Mouse (Mus musculus) CH12.LX (cell line): ENCODE results near the gene Sgsm2. TPM values are rescaled to one million over a fixed set of nuclear protein-coding genes. Genes with fewer than 3 reads are reported as not detected.

Source experiments
- DNase-seq: peaks from one replicate; pipeline ENCODE4 v3.0.0-alpha.2; 2013; ENCODE audit errors: extremely low read depth
- H3K27ac ChIP-seq: 2 replicates; pipeline ENCODE4 v1.5.1; 2012; ENCODE audit warnings: low read depth, mild to moderate bottlenecking, control low read depth, moderate library complexity; ENCODE audit not compliant: insufficient read depth
- H3K27me3 ChIP-seq: replicated peaks from 2 replicates; pipeline ENCODE3; 2012; ENCODE audit warnings: inconsistent platforms
- H3K36me3 ChIP-seq, 2 experiments: replicated peaks in 1 of 2; 2 replicates each; pipeline versions ENCODE3 to v1.6.1; 2012; ENCODE audit warnings: inconsistent platforms in 1 of 2, low read length in 1 of 2, mild to moderate bottlenecking in 1 of 2, mixed read lengths in 1 of 2, moderate library complexity in 1 of 2; ENCODE audit not compliant: control insufficient read depth in 1 of 2, insufficient read depth in 1 of 2
- H3K4me1 ChIP-seq, 2 experiments: 2 replicates each; pipeline ENCODE4 v1.6.1; 2012; ENCODE audit warnings: inconsistent platforms in 1 of 2, moderate library complexity in 1 of 2; ENCODE audit not compliant: insufficient read depth in 2 of 2, control insufficient read depth in 1 of 2
- H3K4me2 ChIP-seq: 2 replicates; pipeline ENCODE4 v1.6.1; 2012; ENCODE audit warnings: low read depth, mild to moderate bottlenecking, control low read depth; ENCODE audit not compliant: poor library complexity, insufficient read depth, severe bottlenecking
- H3K4me3 ChIP-seq, 3 experiments: fragments of 150-350 bp in 1 of 3; sonication (generic) in 1 of 3; replicated peaks in 1 of 3; 2 replicates each; pipeline versions ENCODE3 to v1.5.1; 2011 to 2012; ENCODE audit warnings: low read depth in 2 of 3, low read length in 2 of 3, mild to moderate bottlenecking in 2 of 3, moderate library complexity in 2 of 3, control low read depth in 1 of 3, improper control_type of control experiment in 1 of 3, inconsistent platforms in 1 of 3, mixed read lengths in 1 of 3; ENCODE audit not compliant: poor library complexity in 1 of 3
- H3K79me2 ChIP-seq: replicated peaks from 2 replicates; pipeline ENCODE4 v1.6.1; 2012; ENCODE audit warnings: mild to moderate bottlenecking, moderate library complexity; ENCODE audit not compliant: control insufficient read depth, poor library complexity, insufficient read depth, severe bottlenecking; ENCODE audit errors: extremely low read depth
- H3K9ac ChIP-seq: 2 replicates; pipeline ENCODE4 v1.6.1; 2012; ENCODE audit warnings: low read depth, mild to moderate bottlenecking, control low read depth, moderate library complexity; ENCODE audit not compliant: insufficient read depth
- H3K9me3 ChIP-seq: replicated peaks from 2 replicates; pipeline ENCODE3; 2012; ENCODE audit warnings: low read length, inconsistent platforms, mixed read lengths
- BHLHE40 ChIP-seq: IDR thresholded peaks from 2 replicates; pipeline ENCODE4 v1.6.1; 2011; ENCODE audit warnings: mild to moderate bottlenecking, low read depth, low read length, improper control_type of control experiment
- CHD2 ChIP-seq: IDR thresholded peaks from 2 replicates; pipeline ENCODE4 v1.6.1; 2011; ENCODE audit warnings: low read length, improper control_type of control experiment
- CTCF ChIP-seq, 2 experiments: IDR thresholded peaks in 1 of 2; conservative IDR thresholded peaks in 1 of 2; 2 replicates each; pipeline ENCODE4 v1.5.1; 2011 to 2012; ENCODE audit warnings: low read depth in 2 of 2, low read length in 2 of 2, improper control_type of control experiment in 1 of 2, inconsistent platforms in 1 of 2, mild to moderate bottlenecking in 1 of 2, moderate library complexity in 1 of 2
- E2F4 ChIP-seq: IDR thresholded peaks from 2 replicates; pipeline ENCODE4 v1.6.1; 2011; ENCODE audit warnings: low read depth, low read length, improper control_type of control experiment; ENCODE audit not compliant: insufficient replicate concordance
- ELF1 ChIP-seq: IDR thresholded peaks from 2 replicates; pipeline ENCODE4 v1.6.1; 2014; ENCODE audit warnings: low read depth, mild to moderate bottlenecking, inconsistent platforms, low read length, improper control_type of control experiment
- EP300 ChIP-seq: IDR thresholded peaks from 2 replicates; pipeline ENCODE4 v1.6.1; 2011; ENCODE audit warnings: low read length, improper control_type of control experiment
- ETS1 ChIP-seq: conservative IDR thresholded peaks from 2 replicates; pipeline ENCODE4 v1.6.1; 2012; ENCODE audit warnings: low read depth, mild to moderate bottlenecking, inconsistent platforms, low read length, improper control_type of control experiment, moderate library complexity
- GABPA ChIP-seq: IDR thresholded peaks from 2 replicates; pipeline ENCODE4 v1.6.1; 2012; ENCODE audit warnings: low read depth, low read length, improper control_type of control experiment, inconsistent platforms; ENCODE audit not compliant: insufficient replicate concordance
- HCFC1 ChIP-seq: IDR thresholded peaks from 2 replicates; pipeline ENCODE4 v1.6.1; 2012; ENCODE audit warnings: low read depth, mild to moderate bottlenecking, inconsistent platforms, low read length, improper control_type of control experiment
- IRF4 ChIP-seq: IDR thresholded peaks from 2 replicates; pipeline ENCODE4 v1.6.1; 2014; ENCODE audit warnings: low read depth, mild to moderate bottlenecking, inconsistent platforms, low read length, improper control_type of control experiment
- JUN ChIP-seq: IDR thresholded peaks from 2 replicates; pipeline ENCODE4 v1.6.1; 2011; ENCODE audit warnings: low read depth, mild to moderate bottlenecking, low read length, improper control_type of control experiment, moderate library complexity; ENCODE audit not compliant: insufficient read depth
- JUND ChIP-seq: conservative IDR thresholded peaks from 2 replicates; pipeline ENCODE4 v1.6.1; 2011; ENCODE audit warnings: low read depth, low read length, improper control_type of control experiment
- KAT2A ChIP-seq: IDR thresholded peaks from 2 replicates; pipeline ENCODE4 v1.6.1; 2012; ENCODE audit warnings: low read length, improper control_type of control experiment, inconsistent platforms; ENCODE audit not compliant: insufficient replicate concordance
- MAFK ChIP-seq: IDR thresholded peaks from 2 replicates; pipeline ENCODE4 v1.6.1; 2011; ENCODE audit warnings: low read length, improper control_type of control experiment; ENCODE audit not compliant: insufficient replicate concordance
- MAX ChIP-seq: IDR thresholded peaks from 2 replicates; pipeline ENCODE4 v1.6.1; 2011; ENCODE audit warnings: low read length, improper control_type of control experiment
- MAZ ChIP-seq: IDR thresholded peaks from 2 replicates; pipeline ENCODE4 v1.6.1; 2012; ENCODE audit warnings: low read depth, mild to moderate bottlenecking, inconsistent platforms, low read length, improper control_type of control experiment, moderate library complexity
- MEF2A ChIP-seq: IDR thresholded peaks from 2 replicates; pipeline ENCODE4 v1.6.1; 2014; ENCODE audit warnings: low read depth, mild to moderate bottlenecking, inconsistent platforms, low read length, improper control_type of control experiment, borderline replicate concordance
- MXI1 ChIP-seq: IDR thresholded peaks from 2 replicates; pipeline ENCODE4 v1.6.1; 2011; ENCODE audit warnings: mild to moderate bottlenecking, low read depth, low read length, improper control_type of control experiment
- MYC ChIP-seq: IDR thresholded peaks from 2 replicates; pipeline ENCODE4 v1.6.1; 2011; ENCODE audit warnings: low read depth, mild to moderate bottlenecking, improper control_type of control experiment, low read length
- NELFE ChIP-seq: IDR thresholded peaks from 2 replicates; pipeline ENCODE4 v1.6.1; 2011; ENCODE audit warnings: low read depth, low read length, improper control_type of control experiment
- NRF1 ChIP-seq: IDR thresholded peaks from 2 replicates; pipeline ENCODE4 v1.6.1; 2014; ENCODE audit warnings: low read depth, mild to moderate bottlenecking, inconsistent platforms, low read length, improper control_type of control experiment, moderate library complexity
- POLR2A ChIP-seq: IDR thresholded peaks from 2 replicates; pipeline ENCODE4 v1.6.1; 2011; ENCODE audit warnings: low read depth, mild to moderate bottlenecking, improper control_type of control experiment, low read length
- POLR2AphosphoS2 ChIP-seq: IDR thresholded peaks from 2 replicates; pipeline ENCODE4 v1.6.1; 2011; ENCODE audit warnings: low read depth, low read length, improper control_type of control experiment
- RCOR1 ChIP-seq: conservative IDR thresholded peaks from 2 replicates; pipeline ENCODE4 v1.6.1; 2012; ENCODE audit warnings: low read depth, mild to moderate bottlenecking, inconsistent platforms, low read length, improper control_type of control experiment
- SIN3A ChIP-seq: IDR thresholded peaks from 2 replicates; pipeline ENCODE4 v1.6.1; 2012; ENCODE audit warnings: low read length, improper control_type of control experiment, inconsistent platforms
- SMC3 ChIP-seq: IDR thresholded peaks from 2 replicates; pipeline ENCODE4 v1.6.1; 2011; ENCODE audit warnings: low read depth, low read length, improper control_type of control experiment
- TBP ChIP-seq: conservative IDR thresholded peaks from 2 replicates; pipeline ENCODE4 v1.6.1; 2011; ENCODE audit warnings: low read depth, low read length, improper control_type of control experiment
- TCF12 ChIP-seq: IDR thresholded peaks from 2 replicates; pipeline ENCODE4 v1.6.1; 2014; ENCODE audit warnings: low read depth, mild to moderate bottlenecking, inconsistent platforms, low read length, improper control_type of control experiment
- UBTF ChIP-seq: IDR thresholded peaks from 2 replicates; pipeline ENCODE4 v1.6.1; 2012; ENCODE audit warnings: low read depth, mild to moderate bottlenecking, inconsistent platforms, low read length, improper control_type of control experiment, moderate library complexity
- USF1 ChIP-seq: IDR thresholded peaks from 2 replicates; pipeline ENCODE4 v1.6.1; 2014; ENCODE audit warnings: low read depth, mild to moderate bottlenecking, inconsistent platforms, low read length, improper control_type of control experiment
- ZC3H11A ChIP-seq: IDR thresholded peaks from 2 replicates; pipeline ENCODE4 v1.6.1; 2012; ENCODE audit warnings: low read depth, mild to moderate bottlenecking, inconsistent platforms, low read length, improper control_type of control experiment
- ZMIZ1 ChIP-seq: IDR thresholded peaks from 2 replicates; pipeline ENCODE4 v1.6.1; 2012; ENCODE audit warnings: low read depth, mild to moderate bottlenecking, inconsistent platforms, low read length, improper control_type of control experiment
- dilution Hi-C: fragments of 300-500 bp; cut with MboI; formaldehyde crosslinking; loops from 2 replicates; pipeline ENCODE4 v1.14.3; 2020; ENCODE audit warnings: low sequenced_read_pairs; ENCODE audit not compliant: extremely low pct_unique_long_range_greater_than_20kb, extremely low pct_ligation_motif_present
- in situ Hi-C: fragments of 300-500 bp; cut with MboI; formaldehyde crosslinking; loops from 3 replicates; pipeline ENCODE4 v1.14.3; 2019; ENCODE audit warnings: low sequenced_read_pairs, low pct_ligation_motif_present, low pct_unique_long_range_greater_than_20kb, mixed read lengths
- polyA plus RNA-seq: library from polyadenylated mRNA; unstranded; fragments of >175 nt; gene quantifications from 2 replicates; pipeline ENCODE4 v1.2.1, GENCODE M21; 2012; ENCODE audit warnings: low read depth; ENCODE audit not compliant: insufficient read length
- total RNA-seq, 2 experiments: library from RNA; depleted of rRNA; stranded (reverse); fragments of 300-350 nt in 1 of 2; fragments of >200 nt in 1 of 2; gene quantifications; 2 replicates each; pipeline ENCODE4 v1.2.3; 2012 to 2014

Sgsm2 gene
- total and polyA plus RNA-seq, 3 experiments = 0.75 to 3.8 (median 3.1) TPM

DNA sequence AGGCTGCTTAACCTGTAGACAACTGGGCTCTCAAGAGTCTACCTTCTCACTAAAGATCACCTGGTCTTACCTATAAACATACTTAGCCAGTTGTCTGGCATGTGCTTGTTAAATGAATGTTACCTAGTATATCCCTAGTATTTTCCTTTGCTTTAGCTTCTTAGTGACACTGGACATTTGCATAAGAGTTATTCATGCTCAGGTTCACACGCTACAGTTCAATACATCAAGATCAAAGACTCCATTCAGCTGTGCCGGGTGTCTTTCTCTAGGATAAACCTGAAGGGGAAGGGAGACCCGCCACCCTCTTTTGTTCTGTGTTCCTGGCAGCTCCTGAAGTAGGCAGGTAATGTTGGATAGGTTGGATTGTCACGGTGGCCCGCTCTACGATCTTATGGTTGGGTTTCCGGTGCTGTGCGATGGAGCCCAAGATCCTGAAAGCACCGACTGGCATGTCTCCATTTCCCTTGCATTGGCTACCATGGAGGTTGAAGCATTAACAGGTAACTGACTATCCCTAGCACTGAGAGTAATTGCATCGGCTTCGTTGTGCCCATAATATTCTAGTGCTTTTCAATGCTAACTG, 67.8 kb downstream of the Sgsm2 start:
- H3K4me3 ChIP-seq = peak overlapping the region; percentile 43 to 68 (median 58)
- H3K79me2 ChIP-seq = peaks cover 7% of the 10 kb centered on the region

DNA sequence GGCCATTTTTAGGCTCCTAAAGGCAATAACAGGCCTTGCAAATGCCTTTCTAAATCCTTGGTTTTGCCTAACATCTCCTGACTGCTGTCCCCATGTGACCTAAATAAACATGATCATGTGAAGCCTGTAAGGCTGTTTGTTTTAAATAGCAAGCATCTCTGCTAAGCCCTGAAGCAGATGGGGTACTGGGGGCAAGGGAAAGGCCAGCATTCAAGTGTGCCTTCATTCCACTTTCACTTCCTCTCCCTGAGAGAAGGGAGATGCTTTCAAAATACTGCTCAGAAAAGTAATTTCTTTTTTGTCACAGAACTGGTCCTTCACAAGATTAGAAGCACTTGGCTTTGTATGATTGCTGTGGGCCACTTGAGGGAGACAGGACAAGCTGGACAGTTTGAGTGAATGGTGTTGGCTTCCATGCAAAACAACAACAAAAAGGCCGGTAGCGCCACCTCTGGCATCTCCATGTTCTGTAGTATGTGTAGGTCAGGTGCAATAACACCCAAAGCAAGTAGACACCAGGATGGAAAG, 68.4 kb downstream of the Sgsm2 start:
- H3K27ac ChIP-seq = peak overlapping the region; percentile 93
- peak overlapping the region in 1 of 3 experiments; percentile 5 for H3K4me3 ChIP-seq
- peak overlapping the region; percentile 14 for H3K9ac ChIP-seq
- H3K79me2 ChIP-seq = peaks cover 4% of the 10 kb centered on the region
- H3K36me3 ChIP-seq = peaks cover 6 to 28% of the 10 kb centered on the region in 2 experiments
- in situ Hi-C loops (loop anchor here (5.0 to 25.0 kb wide), 2 partner anchors 181 to 441 kb away; partner anchors contain the start of gene Cluh), dilution Hi-C loops (no loop called here)
- H3K9me3 ChIP-seq = no peaks in the 10 kb centered on the region
- H3K4me1 ChIP-seq = peaks cover 17 to 64% of the 10 kb centered on the region in 2 experiments
- no peaks in the 10 kb centered on the region for H3K27me3 ChIP-seq
- DNase-seq = peak; percentile 82
- peak overlapping the region; percentile 96 for H3K4me2 ChIP-seq
- TF ChIP-seq ZC3H11A (no peak), ELF1 (peak; percentile 10; the same call in 1 of the 2 replicates), CHD2 (0 out of 2 replicates have a peak, but pooled peaks have one; percentile 12), POLR2A (no peak), EP300 (peak; percentile 94), IRF4 (peak; percentile 96), MEF2A (peak; percentile 44; the same call in 1 of the 2 replicates), POLR2AphosphoS2 (no peak), USF1 (peak; percentile 72), ETS1 (peak; percentile 66), MAX (peak; percentile 70), RCOR1 (no peak; the same call in 1 of the 2 replicates), SMC3 (peak; percentile 19; the same call in 1 of the 2 replicates), E2F4 (no peak), SIN3A (peak; percentile 67; the same call in 1 of the 2 replicates), MAFK (no peak), NELFE (no peak), MYC (peak; percentile 34; the same call in 1 of the 2 replicates), MAZ (no peak; the same call in none of the 2 replicates), HCFC1 (no peak), MXI1 (0 out of 2 replicates have a peak, but pooled peaks have one; percentile 4), UBTF (no peak), ZMIZ1 (peak; percentile 24; the same call in 1 of the 2 replicates), JUN (no peak), CTCF (conservative IDR thresholded peaks at IDR 0.05 in 1 of 2, IDR thresholded peaks at IDR 0.05 in 1 of 2; ENCODE audit: low read depth in 2 of 2, low read length in 2 of 2) (peak; percentile 11 to 63; a peak in 2 of 4 replicates), NRF1 (no peak), BHLHE40 (peak; percentile 90), KAT2A (no peak), TBP (no peak)

More for the DNA sequence above, 67.8 kb downstream of the Sgsm2 start:
- Histone ChIP-seq H3K4me1 (peaks cover 17 to 70% of the 10 kb centered on the region in 2 experiments), H3K4me2 (peak overlapping the region; percentile 96), H3K27ac (peak overlapping the region; percentile 93), H3K27me3 (no peaks in the 10 kb centered on the region), H3K9ac (peak overlapping the region; percentile 58), H3K9me3 (no peaks in the 10 kb centered on the region), H3K36me3 (peaks cover 4 to 26% of the 10 kb centered on the region in 2 experiments)
- in situ Hi-C loops = loop anchor here (5.0 to 25.0 kb wide), 2 partner anchors 182 to 442 kb away; partner anchors contain the start of gene Cluh
- DNase-seq = no peak
- dilution Hi-C loops = no loop called here
- TF ChIP-seq JUND (0 out of 2 replicates have a peak, but pooled peaks have one; percentile 4), TCF12 (0 out of 2 replicates have a peak, but pooled peaks have one; percentile 4), GABPA (no peak)
